Mouse (Mus musculus): ENCODE measurements around the gene Sectm1a. TPM values are rescaled to one million over a fixed set of nuclear protein-coding genes. Genes with fewer than 3 reads are reported as not detected.

Gene Sectm1a
- polyA plus RNA-seq, 1 experiment: not detected

DNA sequence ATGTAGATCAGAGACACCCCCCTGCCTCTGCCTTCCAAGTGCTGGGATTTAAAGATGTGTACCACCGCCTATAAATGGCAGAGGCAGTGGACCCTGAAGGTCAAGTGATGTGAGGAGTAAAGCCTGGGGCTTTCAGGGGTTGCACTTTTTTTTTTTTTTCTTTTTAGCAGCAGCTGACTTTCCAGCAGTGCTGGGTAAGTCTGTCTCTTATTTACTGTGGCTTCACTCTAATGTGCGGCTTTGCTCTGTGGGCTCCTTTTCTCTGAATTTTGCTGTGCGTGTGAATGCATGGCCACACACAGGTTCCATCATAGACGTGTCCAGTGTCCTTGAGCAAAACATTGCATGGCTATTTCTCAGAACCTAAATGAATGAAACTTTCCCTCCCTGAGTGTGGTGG, 39.4 kb downstream of the Sectm1a start:
- 71% methylated on average over 4 of the region's 4 CpGs for WGBS
- no peaks in the 10 kb centered on the region for H3K4me1 ChIP-seq (ENCODE audit: control insufficient read depth, insufficient read depth, low read length)
- H3K27me3 ChIP-seq (ENCODE audit: control insufficient read depth, insufficient read depth, low read length): no peaks in the 10 kb centered on the region
- H3K27ac ChIP-seq (ENCODE audit: insufficient read depth, low read length): no peak overlapping the region
- H3K4me3 ChIP-seq (replicated peaks; ENCODE audit: insufficient read depth, low read depth, low read length): no peak overlapping the region
- DNase-seq: no peak
- TF ChIP-seq CTCF (IDR thresholded peaks at IDR 0.05; ENCODE audit: borderline replicate concordance, insufficient read depth, low read depth, low read length): no peak
- TF ChIP-seq POLR2A (IDR thresholded peaks at IDR 0.05; ENCODE audit: borderline replicate concordance, insufficient read depth, low read length): no peak

DNA sequence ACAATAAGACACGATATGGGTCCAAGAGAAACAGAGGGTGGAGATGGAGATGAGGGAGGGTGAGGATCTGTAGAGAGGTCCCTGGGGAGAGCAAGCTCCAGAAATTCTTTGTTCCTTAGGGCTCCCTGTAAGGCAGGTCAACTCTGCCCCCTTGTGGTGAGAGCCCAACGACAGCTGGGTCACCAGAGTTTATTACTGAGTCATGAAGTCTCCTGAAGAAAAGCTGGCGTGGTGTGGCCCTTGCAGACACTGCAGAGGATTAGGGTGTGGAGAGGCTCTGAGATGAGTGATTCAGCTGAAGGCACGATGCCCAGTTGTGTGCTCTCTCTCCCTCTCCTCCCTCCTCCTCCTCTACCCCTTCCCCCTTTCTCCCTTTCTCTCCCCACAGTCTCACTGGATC, 39.8 kb downstream of the Sectm1a start:
- no peaks in the 10 kb centered on the region for H3K4me1 ChIP-seq (ENCODE audit: control insufficient read depth, insufficient read depth, low read length)
- DNase-seq: peak; percentile 60 to 78
- H3K27me3 ChIP-seq (ENCODE audit: control insufficient read depth, insufficient read depth, low read length): no peaks in the 10 kb centered on the region
- H3K27ac ChIP-seq (ENCODE audit: insufficient read depth, low read length): no peak overlapping the region
- H3K4me3 ChIP-seq (replicated peaks; ENCODE audit: insufficient read depth, low read depth, low read length): no peak overlapping the region
- TF ChIP-seq CTCF (IDR thresholded peaks at IDR 0.05; ENCODE audit: borderline replicate concordance, insufficient read depth, low read depth, low read length) (peak; percentile 88), POLR2A (IDR thresholded peaks at IDR 0.05; ENCODE audit: borderline replicate concordance, insufficient read depth, low read length) (no peak)
- 3% methylated on average over 4 of the region's 4 CpGs for WGBS

- Histone ChIP-seq H3K4me1 (ENCODE audit: control insufficient read depth, insufficient read depth, low read length) (no peaks in the 10 kb centered on the region), H3K4me3 (replicated peaks; ENCODE audit: insufficient read depth, low read depth, low read length) (no peak within 1 kb of the TSS), H3K27ac (ENCODE audit: insufficient read depth, low read length) (no peak within 1 kb of the TSS), H3K27me3 (ENCODE audit: control insufficient read depth, insufficient read depth, low read length) (no peaks in the 10 kb centered on the region)
- 60% methylated on average over 5 of the region's 5 CpGs for WGBS
- no peak for DNase-seq
- no peak for TF ChIP-seq POLR2A (IDR thresholded peaks at IDR 0.05; ENCODE audit: borderline replicate concordance, insufficient read depth, low read length)
These were observed 41.7 kb downstream of the Sectm1a start, which contains the start of gene Cd7 for GRCm38 (mm10) chr11:121039302-121039701. Gene Cd7 (minus strand): TSS chr11:121039418.

GRCm38 (mm10) chr11:121038366-121039240, 42.4 kb downstream of the Sectm1a start:
- WGBS: 86% methylated on average over 11 of the region's 11 CpGs
- no peak for DNase-seq
- Histone ChIP-seq H3K4me1 (ENCODE audit: control insufficient read depth, insufficient read depth, low read length) (no peaks in the 10 kb centered on the region), H3K27me3 (ENCODE audit: control insufficient read depth, insufficient read depth, low read length) (no peaks in the 10 kb centered on the region), H3K27ac (ENCODE audit: insufficient read depth, low read length) (no peak overlapping the region), H3K4me3 (replicated peaks; ENCODE audit: insufficient read depth, low read depth, low read length) (no peak overlapping the region)
- no peak for TF ChIP-seq CTCF (IDR thresholded peaks at IDR 0.05; ENCODE audit: borderline replicate concordance, insufficient read depth, low read depth, low read length)

DNA sequence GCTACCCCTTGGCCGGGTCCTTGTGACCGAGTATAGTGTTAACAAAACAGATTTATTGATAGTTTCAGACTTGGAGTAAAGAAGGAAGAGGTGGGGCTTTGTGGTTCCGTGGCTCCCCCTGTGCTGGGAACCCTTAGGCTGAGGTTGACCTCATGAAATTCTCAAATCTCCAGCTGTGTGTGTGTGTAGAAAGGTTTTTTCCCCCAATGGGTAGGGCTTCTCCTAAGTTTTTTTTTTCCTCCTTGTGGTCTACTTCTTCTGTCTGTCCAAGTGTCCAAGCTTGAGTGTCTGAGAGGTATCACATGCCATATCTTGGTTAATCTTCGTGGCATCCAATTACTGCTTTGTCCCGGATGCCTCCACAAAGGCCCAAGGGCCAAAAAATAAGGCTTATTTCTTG, 47.9 kb downstream of the Sectm1a start:
- H3K4me3 ChIP-seq (replicated peaks; ENCODE audit: insufficient read depth, low read depth, low read length): no peak overlapping the region
- 89% methylated on average over 5 of the region's 5 CpGs for WGBS
- DNase-seq: no peak
- H3K27ac ChIP-seq (ENCODE audit: insufficient read depth, low read length): no peak overlapping the region
- TF ChIP-seq CTCF (IDR thresholded peaks at IDR 0.05; ENCODE audit: borderline replicate concordance, insufficient read depth, low read depth, low read length) (no peak), POLR2A (IDR thresholded peaks at IDR 0.05; ENCODE audit: borderline replicate concordance, insufficient read depth, low read length) (no peak)
- no peaks in the 10 kb centered on the region for H3K27me3 ChIP-seq (ENCODE audit: control insufficient read depth, insufficient read depth, low read length)
- H3K4me1 ChIP-seq (ENCODE audit: control insufficient read depth, insufficient read depth, low read length): no peaks in the 10 kb centered on the region

DNA sequence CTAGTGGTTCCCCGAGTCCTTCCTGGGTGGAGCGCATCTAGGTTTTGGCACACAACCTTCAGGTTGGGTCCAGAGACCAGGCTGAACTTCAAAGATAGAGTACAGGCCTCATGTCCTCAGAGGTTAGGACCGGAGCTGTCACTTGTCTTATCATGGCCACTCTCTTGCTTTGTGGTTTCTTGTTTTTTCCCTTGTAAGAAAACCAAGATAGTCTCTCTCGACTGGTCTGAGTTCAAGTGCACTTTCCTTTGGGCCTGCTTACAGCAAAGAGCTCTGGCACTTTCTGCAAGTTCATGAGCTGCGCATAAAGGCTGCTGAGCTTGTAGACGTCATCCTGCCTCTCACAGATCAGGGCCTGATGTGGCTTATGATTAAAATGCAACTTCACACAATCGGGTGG, 53.8 kb downstream of the Sectm1a start:
- Histone ChIP-seq H3K4me3 (replicated peaks; ENCODE audit: insufficient read depth, low read depth, low read length) (no peak overlapping the region), H3K27me3 (ENCODE audit: control insufficient read depth, insufficient read depth, low read length) (no peaks in the 10 kb centered on the region), H3K27ac (ENCODE audit: insufficient read depth, low read length) (no peak overlapping the region), H3K4me1 (ENCODE audit: control insufficient read depth, insufficient read depth, low read length) (no peaks in the 10 kb centered on the region)
- no peak for DNase-seq
- TF ChIP-seq CTCF (IDR thresholded peaks at IDR 0.05; ENCODE audit: borderline replicate concordance, insufficient read depth, low read depth, low read length) (no peak), POLR2A (IDR thresholded peaks at IDR 0.05; ENCODE audit: borderline replicate concordance, insufficient read depth, low read length) (no peak)
- 89% methylated on average over 7 of the region's 7 CpGs for WGBS

GRCm38 (mm10) chr11:121024163-121024562, 56.9 kb downstream of the Sectm1a start:
- Histone ChIP-seq H3K4me1 (ENCODE audit: control insufficient read depth, insufficient read depth, low read length) (no peaks in the 10 kb centered on the region), H3K27me3 (ENCODE audit: control insufficient read depth, insufficient read depth, low read length) (no peaks in the 10 kb centered on the region), H3K27ac (ENCODE audit: insufficient read depth, low read length) (no peak overlapping the region), H3K4me3 (replicated peaks; ENCODE audit: insufficient read depth, low read depth, low read length) (no peak overlapping the region)
- WGBS: 66% methylated on average over 6 of the region's 6 CpGs
- no peak for DNase-seq
- TF ChIP-seq POLR2A (IDR thresholded peaks at IDR 0.05; ENCODE audit: borderline replicate concordance, insufficient read depth, low read length) (no peak), CTCF (IDR thresholded peaks at IDR 0.05; ENCODE audit: borderline replicate concordance, insufficient read depth, low read depth, low read length) (no peak)

DNA sequence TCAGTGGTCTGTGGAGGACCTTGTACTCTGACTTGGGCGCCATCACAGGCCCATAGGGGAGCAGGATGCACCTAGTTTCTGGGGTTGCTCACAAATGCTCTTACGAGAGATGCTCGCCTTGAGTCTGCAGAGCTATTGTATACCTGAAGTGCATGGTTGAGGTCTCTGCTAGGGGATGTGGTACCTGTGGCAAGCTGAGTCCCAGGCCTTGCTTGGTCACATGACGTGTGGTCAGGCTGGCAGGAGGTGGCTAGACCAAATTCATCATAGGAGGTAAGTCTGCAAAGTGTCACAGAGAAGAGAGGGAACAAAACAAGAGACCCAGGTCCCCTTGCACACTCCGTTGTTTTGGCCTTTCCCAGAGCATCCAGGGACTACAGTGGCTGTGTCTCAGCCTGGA, 61.5 kb downstream of the Sectm1a start:
- Histone ChIP-seq H3K27ac (ENCODE audit: insufficient read depth, low read length) (no peak overlapping the region), H3K27me3 (ENCODE audit: control insufficient read depth, insufficient read depth, low read length) (no peaks in the 10 kb centered on the region), H3K4me3 (replicated peaks; ENCODE audit: insufficient read depth, low read depth, low read length) (no peak overlapping the region), H3K4me1 (ENCODE audit: control insufficient read depth, insufficient read depth, low read length) (no peaks in the 10 kb centered on the region)
- no peak for DNase-seq
- TF ChIP-seq POLR2A (IDR thresholded peaks at IDR 0.05; ENCODE audit: borderline replicate concordance, insufficient read depth, low read length): no peak
- TF ChIP-seq CTCF (IDR thresholded peaks at IDR 0.05; ENCODE audit: borderline replicate concordance, insufficient read depth, low read depth, low read length): no peak
- WGBS: 89% methylated on average over 5 of the region's 5 CpGs
